Mouse (Mus musculus): ENCODE results near the gene Ralgps1.

GRCm38 (mm10) chr2:33204980-33205379 is 166.3 kb downstream of the Ralgps1 start:
- TF ChIP-seq GATA1 (IDR thresholded peaks at IDR 0.05; ENCODE audit: borderline replicate concordance, low read length) (no peak), FLI1 (IDR thresholded peaks at IDR 0.05; ENCODE audit: low read length) (no peak)
